Mouse (Mus musculus) embryonic facial prominence, embryonic 10.5 days (tissue): ENCODE measurements at regions not wholly inside any gene's neighbourhood (a gene's known extent, or its start where the extent isn't known, plus 50 kb on each side); places are given as distances from the start of the nearest gene placed in this dataset.

Source experiments
- DNase-seq: peaks from one replicate; pipeline ENCODE4 v3.0.0-alpha.2; 2017; ENCODE audit warnings: low spot score
- H3K27ac ChIP-seq: fragments of 300-500 bp; sonication (generic); replicated peaks from 2 replicates; pipeline ENCODE4 v1.5.1; 2016; ENCODE audit warnings: mild to moderate bottlenecking
- H3K27me3 ChIP-seq: fragments of 300-500 bp; sonication (generic); replicated peaks from 2 replicates; pipeline ENCODE4 v1.6.1; 2016; ENCODE audit warnings: low read depth, mild to moderate bottlenecking; ENCODE audit not compliant: poor library complexity, severe bottlenecking
- H3K36me3 ChIP-seq: fragments of 300-500 bp; sonication (generic); replicated peaks from 2 replicates; pipeline ENCODE4 v1.6.1; 2016; ENCODE audit warnings: mild to moderate bottlenecking, moderate library complexity
- H3K4me1 ChIP-seq: fragments of 300-500 bp; sonication (generic); 2 replicates; pipeline ENCODE4 v1.6.1; 2016
- H3K4me3 ChIP-seq: fragments of 300-500 bp; sonication (generic); 2 replicates; pipeline ENCODE4 v1.5.1; 2016; ENCODE audit warnings: mild to moderate bottlenecking, moderate library complexity
- H3K9me3 ChIP-seq: fragments of 300-500 bp; sonication (generic); 2 replicates; pipeline ENCODE4 v1.6.1; 2016; ENCODE audit warnings: mild to moderate bottlenecking
- WGBS: fragments of 180-500 bp; shearing (Covaris S2); methylation state at CpG from one replicate; pipeline ENCODE4 v1.1.7; 2016; 5-methylcytosine and 5-hydroxymethylcytosine counted together

- Histone ChIP-seq H3K27ac (peak overlapping the region; percentile 14; the same call in 1 of the 2 replicates), H3K9me3 (no peaks in the 10 kb centered on the region), H3K27me3 (no peaks in the 10 kb centered on the region), H3K36me3 (no peaks in the 10 kb centered on the region), H3K4me3 (no peak overlapping the region), H3K4me1 (no peaks in the 10 kb centered on the region)
- peak; percentile 45 for DNase-seq
- WGBS: 51% methylated on average over 14 of the region's 14 CpGs
These were observed 398.6 kb upstream of the Ddi1 start for GRCm38 (mm10) chr9:6668001-6668969.

- H3K27ac ChIP-seq: no peak overlapping the region
- H3K4me3 ChIP-seq: no peak overlapping the region
- no peak for DNase-seq
- 79% methylated on average over 2 of the region's 2 CpGs for WGBS
- no peaks in the 10 kb centered on the region for H3K27me3 ChIP-seq
- H3K4me1 ChIP-seq: no peaks in the 10 kb centered on the region
- no peaks in the 10 kb centered on the region for H3K9me3 ChIP-seq
- no peaks in the 10 kb centered on the region for H3K36me3 ChIP-seq
These were observed 396.0 kb upstream of the Ddi1 start for GRCm38 (mm10) chr9:6665679-6666078.

- Histone ChIP-seq H3K36me3 (no peaks in the 10 kb centered on the region), H3K4me3 (no peak overlapping the region), H3K4me1 (no peaks in the 10 kb centered on the region), H3K27me3 (no peaks in the 10 kb centered on the region), H3K27ac (no peak overlapping the region), H3K9me3 (no peaks in the 10 kb centered on the region)
- DNase-seq: no peak
- WGBS: 87% methylated on average over 4 of the region's 4 CpGs
These were observed 382.8 kb upstream of the Ddi1 start for GRCm38 (mm10) chr9:6652267-6652994.

GRCm38 (mm10) chr9:6651572-6652236, 382.1 kb upstream of the Ddi1 start:
- no peak for DNase-seq
- no peak overlapping the region for H3K4me3 ChIP-seq
- H3K36me3 ChIP-seq: no peaks in the 10 kb centered on the region
- no peaks in the 10 kb centered on the region for H3K9me3 ChIP-seq
- H3K4me1 ChIP-seq: no peaks in the 10 kb centered on the region
- WGBS: 89% methylated on average over 6 of the region's 6 CpGs
- no peaks in the 10 kb centered on the region for H3K27me3 ChIP-seq
- no peak overlapping the region for H3K27ac ChIP-seq

GRCm38 (mm10) chr9:6645796-6646309, 376.2 kb upstream of the Ddi1 start:
- no peaks in the 10 kb centered on the region for H3K27me3 ChIP-seq
- WGBS: 81% methylated on average over 3 of the region's 3 CpGs
- no peaks in the 10 kb centered on the region for H3K9me3 ChIP-seq
- H3K4me1 ChIP-seq: no peaks in the 10 kb centered on the region
- no peaks in the 10 kb centered on the region for H3K36me3 ChIP-seq
- no peak for DNase-seq
- H3K27ac ChIP-seq: no peak overlapping the region
- H3K4me3 ChIP-seq: no peak overlapping the region

GRCm38 (mm10) chr9:6645321-6645720, 375.7 kb upstream of the Ddi1 start:
- H3K4me3 ChIP-seq: no peak overlapping the region
- no peaks in the 10 kb centered on the region for H3K9me3 ChIP-seq
- no peaks in the 10 kb centered on the region for H3K4me1 ChIP-seq
- H3K27ac ChIP-seq: no peak overlapping the region
- DNase-seq: no peak
- no peaks in the 10 kb centered on the region for H3K27me3 ChIP-seq
- 65% methylated on average over 2 of the region's 2 CpGs for WGBS
- H3K36me3 ChIP-seq: no peaks in the 10 kb centered on the region

- no peak overlapping the region for H3K4me3 ChIP-seq
- no peaks in the 10 kb centered on the region for H3K4me1 ChIP-seq
These were observed 347.5 kb upstream of the Ddi1 start for GRCm38 (mm10) chr9:6617155-6617554.

GRCm38 (mm10) chr9:6609284-6609627, 339.6 kb upstream of the Ddi1 start:
- WGBS: 93% methylated on average over 1 of the region's 1 CpGs
- no peak overlapping the region for H3K4me3 ChIP-seq
- no peak for DNase-seq
- no peaks in the 10 kb centered on the region for H3K27me3 ChIP-seq
- no peaks in the 10 kb centered on the region for H3K9me3 ChIP-seq
- H3K4me1 ChIP-seq: no peaks in the 10 kb centered on the region
- H3K36me3 ChIP-seq: no peaks in the 10 kb centered on the region
- no peak overlapping the region for H3K27ac ChIP-seq

More at GRCm38 (mm10) chr9:6617155-6617554, 347.5 kb upstream of the Ddi1 start:
- 80% methylated on average over 2 of the region's 2 CpGs for WGBS
- DNase-seq: no peak
- Histone ChIP-seq H3K27ac (no peak overlapping the region), H3K9me3 (no peaks in the 10 kb centered on the region), H3K27me3 (no peaks in the 10 kb centered on the region), H3K36me3 (no peaks in the 10 kb centered on the region)

- no peaks in the 10 kb centered on the region for H3K27me3 ChIP-seq
- H3K9me3 ChIP-seq: no peaks in the 10 kb centered on the region
- WGBS: 61% methylated on average over 5 of the region's 5 CpGs
- DNase-seq: no peak
- no peaks in the 10 kb centered on the region for H3K4me1 ChIP-seq
- no peaks in the 10 kb centered on the region for H3K36me3 ChIP-seq
- no peak overlapping the region for H3K27ac ChIP-seq
- no peak overlapping the region for H3K4me3 ChIP-seq
These were observed 339.0 kb upstream of the Ddi1 start for GRCm38 (mm10) chr9:6608428-6609283.
